Mouse (Mus musculus) olfactory bulb, adult 2 months (tissue): ENCODE data around the gene Papolg.

Source experiments
- CTCF ChIP-seq: fragments of 200-500 bp; IDR thresholded peaks from 2 replicates; pipeline ENCODE4 v1.5.1; 2012; ENCODE audit warnings: low read depth, mild to moderate bottlenecking, low read length, moderate library complexity; ENCODE audit not compliant: insufficient read depth
- POLR2A ChIP-seq: fragments of 200-500 bp; IDR thresholded peaks from 2 replicates; pipeline ENCODE4 v1.6.1; 2012; ENCODE audit warnings: mild to moderate bottlenecking, low read depth, low read length, moderate library complexity; ENCODE audit not compliant: insufficient read depth

- no peak for TF ChIP-seq CTCF
- TF ChIP-seq POLR2A, result no peak
Measured at GRCm38 (mm10) chr11:23820977-23821376, 74.1 kb downstream of the Papolg start.
